Mouse (Mus musculus) liver, postnatal 0 days (tissue): ENCODE data around the gene Mtcl1.

Experiments used
- CTCF ChIP-seq: sonication (generic); IDR thresholded peaks from 2 replicates; pipeline ENCODE4 v1.5.1; 2016; ENCODE audit warnings: antibody characterized with exemption, low read depth
- EP300 ChIP-seq: IDR thresholded peaks from 2 replicates; pipeline ENCODE4 v1.6.1; 2016; ENCODE audit warnings: antibody characterized with exemption, low read depth, mild to moderate bottlenecking

DNA sequence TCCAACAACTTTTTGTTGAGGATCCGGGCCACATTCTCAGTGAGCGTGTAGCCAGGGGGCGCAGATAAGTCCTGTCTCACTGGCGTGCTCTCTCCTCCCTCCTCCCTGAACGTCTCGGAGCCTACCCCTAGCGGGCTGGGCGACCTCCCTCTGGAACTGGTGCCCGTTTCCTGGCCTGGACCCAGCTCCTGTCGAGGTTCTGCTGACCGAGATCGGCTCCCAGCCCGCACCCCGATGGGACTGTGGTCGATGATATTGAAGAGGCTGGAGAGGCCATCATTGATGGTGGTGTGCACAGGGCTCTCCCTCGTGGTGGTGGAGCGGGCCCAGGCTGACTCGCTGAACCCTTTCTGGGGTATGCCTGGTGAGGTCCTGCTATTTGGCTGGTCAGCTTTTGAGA lies 106.6 kb downstream of the Mtcl1 start:
- TF ChIP-seq CTCF (no peak), EP300 (no peak)
